Mouse (Mus musculus): ENCODE data around the gene B430306N03Rik. TPM values are rescaled to one million over a fixed set of nuclear protein-coding genes. Genes with fewer than 3 reads are reported as not detected.
A peak's percentile ranks its signal among the peaks of the same experiment; 100 is the strongest.

B430306N03Rik gene
- total and polyA plus RNA-seq, 2 experiments from 2014 or later = 0.18 to 0.23 TPM

DNA sequence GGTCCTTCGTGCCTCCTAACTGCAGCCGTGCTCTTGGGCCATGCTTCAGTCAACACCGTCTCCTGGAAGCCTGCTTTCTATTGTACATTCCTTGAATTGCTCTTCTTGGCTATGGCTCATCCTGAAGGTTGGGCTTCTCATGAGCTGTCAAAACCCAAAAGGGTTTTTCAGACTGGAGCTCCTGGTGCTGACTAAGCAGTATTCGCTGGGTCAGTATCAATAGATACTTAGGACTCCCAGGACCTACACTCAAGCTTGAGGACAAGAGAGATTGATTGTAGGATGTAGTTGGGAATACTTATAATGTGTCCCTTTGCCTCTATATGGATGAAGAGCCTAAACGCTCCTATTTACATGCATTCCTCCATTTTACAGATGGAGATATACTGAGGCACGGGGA lies 9.2 kb downstream of the B430306N03Rik start:
- Histone ChIP-seq H3K4me3 (ENCODE audit: low read depth, low read length) (no peak overlapping the region), H3K27ac (ENCODE audit: low read depth) (no peak overlapping the region), H3K4me1 (ENCODE audit: control insufficient read depth, insufficient read depth) (no peaks in the 10 kb centered on the region), H3K9me3 (replicated peaks; ENCODE audit: control insufficient read depth, low read length) (no peaks in the 10 kb centered on the region), H3K36me3 (replicated peaks; ENCODE audit: control insufficient read depth, insufficient read depth, low read length) (no peaks in the 10 kb centered on the region), H3K4me2 (ENCODE audit: low read depth, low read length) (no peak overlapping the region), H3K27me3 (ENCODE audit: control insufficient read depth, insufficient read depth, low read length) (no peaks in the 10 kb centered on the region), H3K9ac (replicated peaks; ENCODE audit: low read depth, low read length) (no peak overlapping the region)
- ATAC-seq (ENCODE audit: insufficient read depth, low read depth) (no peak), DNase-seq (ENCODE audit: low spot score) (no peak)
- TF ChIP-seq EP300 (IDR thresholded peaks at IDR 0.05; ENCODE audit: low read depth) = no peak
- TF ChIP-seq CTCF (IDR thresholded peaks at IDR 0.05; ENCODE audit: low read depth) = no peak
- 81% methylated on average over 6 of the region's 6 CpGs for WGBS

DNA sequence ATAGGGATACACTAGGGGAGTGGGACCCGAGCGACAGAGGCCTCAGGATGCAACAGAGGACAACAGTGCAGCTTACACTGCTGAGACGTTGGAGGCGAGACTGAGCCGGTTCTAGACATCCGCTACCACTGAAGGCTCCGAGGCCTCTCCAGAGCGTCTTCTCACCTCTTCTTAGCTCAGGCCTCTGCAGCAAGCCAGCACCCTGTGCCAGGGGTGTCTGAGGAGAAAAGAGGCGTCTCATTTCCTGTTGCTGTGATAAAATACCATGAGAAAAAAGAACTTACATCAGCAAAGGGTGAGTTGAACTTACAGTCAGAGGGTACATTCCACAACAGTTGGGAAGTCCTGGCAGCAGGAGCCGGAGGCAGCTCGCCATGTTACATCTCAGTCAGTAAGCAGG lies 9.7 kb downstream of the B430306N03Rik start:
- H3K4me2 ChIP-seq (ENCODE audit: low read depth, low read length) = no peak overlapping the region
- ATAC-seq (ENCODE audit: insufficient read depth, low read depth) = no peak
- H3K4me3 ChIP-seq (ENCODE audit: low read depth, low read length) = no peak overlapping the region
- H3K27me3 ChIP-seq (ENCODE audit: control insufficient read depth, insufficient read depth, low read length) = no peaks in the 10 kb centered on the region
- DNase-seq (ENCODE audit: low spot score) = no peak
- no peaks in the 10 kb centered on the region for H3K9me3 ChIP-seq (replicated peaks; ENCODE audit: control insufficient read depth, low read length)
- H3K36me3 ChIP-seq (replicated peaks; ENCODE audit: control insufficient read depth, insufficient read depth, low read length) = no peaks in the 10 kb centered on the region
- no peaks in the 10 kb centered on the region for H3K4me1 ChIP-seq (ENCODE audit: control insufficient read depth, insufficient read depth)
- H3K27ac ChIP-seq (ENCODE audit: low read depth) = no peak overlapping the region
- WGBS = 75% methylated on average over 11 of the region's 11 CpGs
- H3K9ac ChIP-seq (replicated peaks; ENCODE audit: low read depth, low read length) = no peak overlapping the region
- TF ChIP-seq CTCF (IDR thresholded peaks at IDR 0.05; ENCODE audit: low read depth) = no peak
- no peak for TF ChIP-seq EP300 (IDR thresholded peaks at IDR 0.05; ENCODE audit: low read depth)

DNA sequence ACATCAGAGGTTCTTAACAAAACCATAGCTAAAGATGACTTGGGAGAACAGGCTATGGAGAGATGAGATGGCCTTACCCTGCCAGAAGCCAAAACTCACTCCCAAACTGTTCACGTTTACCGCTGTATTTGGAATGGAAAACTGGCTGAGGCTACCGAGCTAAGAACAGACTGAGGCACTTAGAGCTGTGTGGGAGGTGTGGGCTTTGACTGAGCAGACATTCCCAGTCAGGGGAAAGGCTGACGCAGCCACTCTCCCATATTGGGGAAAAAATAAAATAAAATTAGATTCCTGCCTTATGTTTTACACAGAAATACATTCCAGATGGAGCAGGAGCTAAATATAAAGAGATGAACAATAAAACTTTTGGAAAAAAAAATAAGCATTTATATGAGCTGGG lies 10.7 kb downstream of the B430306N03Rik start:
- WGBS = 56% methylated on average over 4 of the region's 4 CpGs
- Histone ChIP-seq H3K4me2 (ENCODE audit: low read depth, low read length) (no peak overlapping the region), H3K27me3 (ENCODE audit: control insufficient read depth, insufficient read depth, low read length) (no peaks in the 10 kb centered on the region), H3K9me3 (replicated peaks; ENCODE audit: control insufficient read depth, low read length) (no peaks in the 10 kb centered on the region), H3K9ac (replicated peaks; ENCODE audit: low read depth, low read length) (no peak overlapping the region), H3K36me3 (replicated peaks; ENCODE audit: control insufficient read depth, insufficient read depth, low read length) (no peaks in the 10 kb centered on the region), H3K27ac (ENCODE audit: low read depth) (no peak overlapping the region), H3K4me3 (ENCODE audit: low read depth, low read length) (no peak overlapping the region), H3K4me1 (ENCODE audit: control insufficient read depth, insufficient read depth) (no peaks in the 10 kb centered on the region)
- ATAC-seq (ENCODE audit: insufficient read depth, low read depth) (no peak), DNase-seq (ENCODE audit: low spot score) (no peak)
- no peak for TF ChIP-seq EP300 (IDR thresholded peaks at IDR 0.05; ENCODE audit: low read depth)
- no peak for TF ChIP-seq CTCF (IDR thresholded peaks at IDR 0.05; ENCODE audit: low read depth)

DNA sequence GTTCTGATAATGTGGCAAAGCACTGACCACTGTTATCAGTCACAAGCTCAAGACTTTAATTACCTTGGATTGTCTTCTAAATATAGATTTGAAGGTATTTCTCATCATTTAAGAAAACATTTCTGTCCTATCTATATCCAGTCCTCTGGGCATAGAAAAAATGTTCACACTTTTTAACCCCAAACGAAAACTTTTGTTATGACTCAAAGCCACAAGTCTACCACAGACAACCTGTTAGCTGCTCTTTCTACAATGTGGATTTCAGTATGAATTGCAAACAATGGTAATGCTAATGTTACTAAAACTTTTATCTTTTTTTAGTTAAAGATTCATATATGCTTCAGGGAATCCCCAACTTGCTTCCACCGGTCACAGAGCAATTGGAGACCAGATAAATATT lies 16.6 kb downstream of the B430306N03Rik start:
- Histone ChIP-seq H3K27ac (ENCODE audit: low read depth) (no peak overlapping the region), H3K4me2 (ENCODE audit: low read depth, low read length) (no peak overlapping the region), H3K27me3 (ENCODE audit: control insufficient read depth, insufficient read depth, low read length) (no peaks in the 10 kb centered on the region), H3K9ac (replicated peaks; ENCODE audit: low read depth, low read length) (no peak overlapping the region), H3K36me3 (replicated peaks; ENCODE audit: control insufficient read depth, insufficient read depth, low read length) (no peaks in the 10 kb centered on the region), H3K9me3 (replicated peaks; ENCODE audit: control insufficient read depth, low read length) (no peaks in the 10 kb centered on the region), H3K4me3 (ENCODE audit: low read depth, low read length) (no peak overlapping the region), H3K4me1 (ENCODE audit: control insufficient read depth, insufficient read depth) (no peaks in the 10 kb centered on the region)
- WGBS = 60% methylated on average over 2 of the region's 2 CpGs
- DNase-seq (ENCODE audit: low spot score) (no peak), ATAC-seq (ENCODE audit: insufficient read depth, low read depth) (no peak)
- TF ChIP-seq CTCF (IDR thresholded peaks at IDR 0.05; ENCODE audit: low read depth) = no peak
- no peak for TF ChIP-seq EP300 (IDR thresholded peaks at IDR 0.05; ENCODE audit: low read depth)

- no peaks in the 10 kb centered on the region for H3K36me3 ChIP-seq (replicated peaks; ENCODE audit: control insufficient read depth, insufficient read depth, low read length)
- no peak overlapping the region for H3K9ac ChIP-seq (replicated peaks; ENCODE audit: low read depth, low read length)
- H3K4me3 ChIP-seq (ENCODE audit: low read depth, low read length) = no peak overlapping the region
- H3K4me2 ChIP-seq (ENCODE audit: low read depth, low read length) = no peak overlapping the region
- H3K27me3 ChIP-seq (ENCODE audit: control insufficient read depth, insufficient read depth, low read length) = no peaks in the 10 kb centered on the region
- no peak for ATAC-seq (ENCODE audit: insufficient read depth, low read depth)
- no peak overlapping the region for H3K27ac ChIP-seq (ENCODE audit: low read depth)
- 83% methylated on average over 4 of the region's 4 CpGs for WGBS
- no peak for DNase-seq (ENCODE audit: low spot score)
- no peak for TF ChIP-seq EP300 (IDR thresholded peaks at IDR 0.05; ENCODE audit: low read depth)
- no peak for TF ChIP-seq CTCF (IDR thresholded peaks at IDR 0.05; ENCODE audit: low read depth)
- no peaks in the 10 kb centered on the region for H3K9me3 ChIP-seq (replicated peaks; ENCODE audit: control insufficient read depth, low read length)
- no peaks in the 10 kb centered on the region for H3K4me1 ChIP-seq (ENCODE audit: control insufficient read depth, insufficient read depth)
These were observed 18.2 kb downstream of the B430306N03Rik start for GRCm38 (mm10) chr17:48334186-48334585.

- no peak overlapping the region for H3K4me2 ChIP-seq (ENCODE audit: low read depth, low read length)
- no peak overlapping the region for H3K4me3 ChIP-seq (ENCODE audit: low read depth, low read length)
- no peaks in the 10 kb centered on the region for H3K27me3 ChIP-seq (ENCODE audit: control insufficient read depth, insufficient read depth, low read length)
- no peak overlapping the region for H3K9ac ChIP-seq (replicated peaks; ENCODE audit: low read depth, low read length)
- H3K9me3 ChIP-seq (replicated peaks; ENCODE audit: control insufficient read depth, low read length) = no peaks in the 10 kb centered on the region
- TF ChIP-seq CTCF (IDR thresholded peaks at IDR 0.05; ENCODE audit: low read depth) (peak; percentile 90), EP300 (IDR thresholded peaks at IDR 0.05; ENCODE audit: low read depth) (no peak)
- DNase-seq (ENCODE audit: low spot score) (peak; percentile 89), ATAC-seq (ENCODE audit: insufficient read depth, low read depth) (peak; percentile 89)
- no peak overlapping the region for H3K27ac ChIP-seq (ENCODE audit: low read depth)
- no peaks in the 10 kb centered on the region for H3K36me3 ChIP-seq (replicated peaks; ENCODE audit: control insufficient read depth, insufficient read depth, low read length)
- WGBS = under 1% methylated on average over 6 of the region's 6 CpGs
- no peaks in the 10 kb centered on the region for H3K4me1 ChIP-seq (ENCODE audit: control insufficient read depth, insufficient read depth)
These were observed 20.9 kb downstream of the B430306N03Rik start for GRCm38 (mm10) chr17:48336857-48337256.

All from heart, postnatal 0 days (tissue).